Mouse (Mus musculus): ENCODE data around the gene Tspo. TPM values are rescaled to one million over a fixed set of nuclear protein-coding genes. Genes with fewer than 3 reads are reported as not detected.

Tspo gene
- polyA plus RNA-seq, 1 experiment from 2014 or later: 12.7 TPM

- Histone ChIP-seq H3K4me2 (ENCODE audit: low read length) (peak overlapping the region; percentile 90), H3K36me3 (ENCODE audit: control insufficient read depth, insufficient read depth, low read length) (no peaks in the 10 kb centered on the region), H3K27me3 (replicated peaks; ENCODE audit: control insufficient read depth, insufficient read depth, low read length) (peaks cover 22% of the 10 kb centered on the region), H3K4me3 (ENCODE audit: low read length) (peak overlapping the region; percentile 47), H3K9ac (ENCODE audit: low read depth, low read length) (peak overlapping the region; percentile 47), H3K4me1 (ENCODE audit: control insufficient read depth, insufficient read depth, low read depth, low read length) (peaks cover 16% of the 10 kb centered on the region), H3K27ac (ENCODE audit: low read depth, low read length) (no peak overlapping the region), H3K9me3 (ENCODE audit: control insufficient read depth, low read length) (no peaks in the 10 kb centered on the region)
- no peak for ATAC-seq
- WGBS: 2% methylated on average over 26 of the region's 26 CpGs
Observed at GRCm38 (mm10) chr15:83527092-83527437, 36.3 kb upstream of the Tspo start.

DNA sequence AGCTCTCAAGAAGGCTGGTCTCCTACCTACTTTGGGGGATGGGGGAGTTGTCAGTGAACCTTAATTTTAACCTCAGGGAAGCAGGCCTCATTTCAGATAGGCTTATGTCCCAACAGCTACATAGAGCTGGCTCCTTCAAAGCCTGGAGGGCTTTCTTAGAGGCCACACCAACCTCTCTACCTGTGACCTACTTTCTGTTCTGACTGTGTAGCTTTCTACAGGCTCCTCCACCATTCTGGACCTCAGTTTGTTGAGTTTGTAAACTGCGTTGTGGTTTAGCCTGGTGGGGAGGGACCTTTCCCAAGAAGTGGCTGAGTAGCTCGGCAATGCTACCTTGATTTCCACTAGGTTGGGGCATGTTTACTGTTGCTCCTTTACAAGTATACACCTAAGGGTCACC lies 35.6 kb upstream of the Tspo start:
- H3K27ac ChIP-seq (ENCODE audit: low read depth, low read length): no peak overlapping the region
- ATAC-seq: no peak
- H3K4me2 ChIP-seq (ENCODE audit: low read length): no peak overlapping the region; the same call in 1 of the 2 replicates
- H3K9ac ChIP-seq (ENCODE audit: low read depth, low read length): no peak overlapping the region
- WGBS: 86% methylated on average over 2 of the region's 2 CpGs
- no peaks in the 10 kb centered on the region for H3K9me3 ChIP-seq (ENCODE audit: control insufficient read depth, low read length)
- peaks cover 16% of the 10 kb centered on the region for H3K4me1 ChIP-seq (ENCODE audit: control insufficient read depth, insufficient read depth, low read depth, low read length)
- H3K36me3 ChIP-seq (ENCODE audit: control insufficient read depth, insufficient read depth, low read length): no peaks in the 10 kb centered on the region
- H3K27me3 ChIP-seq (replicated peaks; ENCODE audit: control insufficient read depth, insufficient read depth, low read length): peaks cover 22% of the 10 kb centered on the region
- no peak overlapping the region for H3K4me3 ChIP-seq (ENCODE audit: low read length)

DNA sequence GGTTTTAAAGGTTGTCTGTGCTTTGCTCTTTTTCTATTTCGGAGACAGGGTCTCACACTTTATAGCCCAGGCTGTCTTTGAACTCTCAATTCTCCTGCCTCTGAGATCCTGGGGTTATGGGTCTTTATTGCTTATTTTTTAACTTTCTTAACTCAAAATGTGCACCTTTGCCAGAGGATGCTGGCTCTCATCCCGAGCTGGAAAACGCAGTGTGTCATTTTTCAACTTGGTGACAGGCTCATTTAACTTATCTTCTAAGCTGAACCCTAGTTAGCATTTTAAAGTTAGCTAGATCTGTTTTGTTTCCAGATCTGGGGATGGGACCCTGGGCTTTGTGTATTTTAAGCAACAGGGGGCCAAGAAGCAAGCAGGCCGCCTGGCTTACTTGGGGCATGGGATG lies 34.5 kb upstream of the Tspo start:
- peaks cover 22% of the 10 kb centered on the region for H3K27me3 ChIP-seq (replicated peaks; ENCODE audit: control insufficient read depth, insufficient read depth, low read length)

GRCm38 (mm10) chr15:83529765-83530164 lies 33.6 kb upstream of the Tspo start:
- Histone ChIP-seq H3K9me3 (ENCODE audit: control insufficient read depth, low read length) (no peaks in the 10 kb centered on the region), H3K9ac (ENCODE audit: low read depth, low read length) (no peak overlapping the region), H3K4me2 (ENCODE audit: low read length) (no peak overlapping the region), H3K4me1 (ENCODE audit: control insufficient read depth, insufficient read depth, low read depth, low read length) (peaks cover 12% of the 10 kb centered on the region), H3K27me3 (replicated peaks; ENCODE audit: control insufficient read depth, insufficient read depth, low read length) (peaks cover 22% of the 10 kb centered on the region), H3K36me3 (ENCODE audit: control insufficient read depth, insufficient read depth, low read length) (no peaks in the 10 kb centered on the region), H3K27ac (ENCODE audit: low read depth, low read length) (no peak overlapping the region), H3K4me3 (ENCODE audit: low read length) (no peak overlapping the region)
- ATAC-seq: no peak
- WGBS: 90% methylated on average over 5 of the region's 5 CpGs

More for the DNA sequence above, 34.5 kb upstream of the Tspo start:
- peaks cover 12% of the 10 kb centered on the region for H3K4me1 ChIP-seq (ENCODE audit: control insufficient read depth, insufficient read depth, low read depth, low read length)
- no peak overlapping the region for H3K4me3 ChIP-seq (ENCODE audit: low read length)
- no peak overlapping the region for H3K9ac ChIP-seq (ENCODE audit: low read depth, low read length)
- H3K36me3 ChIP-seq (ENCODE audit: control insufficient read depth, insufficient read depth, low read length): no peaks in the 10 kb centered on the region
- H3K27ac ChIP-seq (ENCODE audit: low read depth, low read length): no peak overlapping the region
- ATAC-seq: no peak
- H3K9me3 ChIP-seq (ENCODE audit: control insufficient read depth, low read length): no peaks in the 10 kb centered on the region
- no peak overlapping the region for H3K4me2 ChIP-seq (ENCODE audit: low read length)
- 66% methylated on average over 4 of the region's 4 CpGs for WGBS

- H3K9me3 ChIP-seq (ENCODE audit: control insufficient read depth, low read length): no peaks in the 10 kb centered on the region
- H3K9ac ChIP-seq (ENCODE audit: low read depth, low read length): no peak overlapping the region
- H3K27ac ChIP-seq (ENCODE audit: low read depth, low read length): no peak overlapping the region
- peaks cover 20% of the 10 kb centered on the region for H3K27me3 ChIP-seq (replicated peaks; ENCODE audit: control insufficient read depth, insufficient read depth, low read length)
- WGBS: 84% methylated on average over 9 of the region's 9 CpGs
- H3K4me3 ChIP-seq (ENCODE audit: low read length): no peak overlapping the region
- no peak overlapping the region for H3K4me2 ChIP-seq (ENCODE audit: low read length)
- peaks cover 12% of the 10 kb centered on the region for H3K4me1 ChIP-seq (ENCODE audit: control insufficient read depth, insufficient read depth, low read depth, low read length)
- no peaks in the 10 kb centered on the region for H3K36me3 ChIP-seq (ENCODE audit: control insufficient read depth, insufficient read depth, low read length)
- ATAC-seq: no peak
Observed at GRCm38 (mm10) chr15:83530233-83530632, 33.2 kb upstream of the Tspo start.

GRCm38 (mm10) chr15:83530688-83531087 lies 32.7 kb upstream of the Tspo start:
- no peak overlapping the region for H3K9ac ChIP-seq (ENCODE audit: low read depth, low read length)
- WGBS: 85% methylated on average over 6 of the region's 6 CpGs
- H3K9me3 ChIP-seq (ENCODE audit: control insufficient read depth, low read length): no peaks in the 10 kb centered on the region

GRCm38 (mm10) chr15:83531961-83532469 lies 31.4 kb upstream of the Tspo start:
- Histone ChIP-seq H3K4me1 (ENCODE audit: control insufficient read depth, insufficient read depth, low read depth, low read length) (peaks cover 3% of the 10 kb centered on the region), H3K9ac (ENCODE audit: low read depth, low read length) (no peak overlapping the region), H3K4me2 (ENCODE audit: low read length) (no peak overlapping the region), H3K36me3 (ENCODE audit: control insufficient read depth, insufficient read depth, low read length) (no peaks in the 10 kb centered on the region), H3K4me3 (ENCODE audit: low read length) (no peak overlapping the region), H3K27me3 (replicated peaks; ENCODE audit: control insufficient read depth, insufficient read depth, low read length) (peaks cover 13% of the 10 kb centered on the region), H3K9me3 (ENCODE audit: control insufficient read depth, low read length) (no peaks in the 10 kb centered on the region), H3K27ac (ENCODE audit: low read depth, low read length) (no peak overlapping the region)
- no peak for ATAC-seq
- 94% methylated on average over 4 of the region's 5 CpGs for WGBS

More at GRCm38 (mm10) chr15:83530688-83531087, 32.7 kb upstream of the Tspo start:
- Histone ChIP-seq H3K27me3 (replicated peaks; ENCODE audit: control insufficient read depth, insufficient read depth, low read length) (peaks cover 15% of the 10 kb centered on the region), H3K27ac (ENCODE audit: low read depth, low read length) (no peak overlapping the region), H3K4me1 (ENCODE audit: control insufficient read depth, insufficient read depth, low read depth, low read length) (peaks cover 12% of the 10 kb centered on the region), H3K36me3 (ENCODE audit: control insufficient read depth, insufficient read depth, low read length) (no peaks in the 10 kb centered on the region), H3K4me2 (ENCODE audit: low read length) (no peak overlapping the region), H3K4me3 (ENCODE audit: low read length) (no peak overlapping the region)
- ATAC-seq: no peak

DNA sequence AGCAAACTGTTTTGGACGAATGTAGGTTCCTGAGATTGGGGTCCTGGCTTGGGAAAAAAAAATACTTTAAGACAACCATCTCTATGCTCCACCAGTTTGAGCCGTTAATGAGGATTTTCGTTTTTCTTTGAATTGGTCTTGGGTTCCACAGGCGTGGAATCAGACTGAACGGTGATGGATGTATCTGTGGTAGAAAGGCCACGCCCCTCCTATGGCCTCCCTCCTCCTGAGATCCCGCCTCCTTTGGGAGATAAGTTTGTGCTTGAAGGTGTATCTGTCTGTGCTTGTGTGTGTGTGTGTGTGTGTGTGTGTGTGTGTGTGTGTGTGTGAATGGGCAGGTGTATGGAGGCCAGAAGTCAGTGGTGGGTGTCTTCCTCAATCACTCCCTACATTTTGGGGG lies 30.8 kb upstream of the Tspo start:
- no peaks in the 10 kb centered on the region for H3K4me1 ChIP-seq (ENCODE audit: control insufficient read depth, insufficient read depth, low read depth, low read length)
- H3K27ac ChIP-seq (ENCODE audit: low read depth, low read length): no peak overlapping the region
- H3K27me3 ChIP-seq (replicated peaks; ENCODE audit: control insufficient read depth, insufficient read depth, low read length): peaks cover 8% of the 10 kb centered on the region
- ATAC-seq: no peak
- H3K9ac ChIP-seq (ENCODE audit: low read depth, low read length): no peak overlapping the region
- no peak overlapping the region for H3K4me2 ChIP-seq (ENCODE audit: low read length)
- no peaks in the 10 kb centered on the region for H3K36me3 ChIP-seq (ENCODE audit: control insufficient read depth, insufficient read depth, low read length)
- H3K9me3 ChIP-seq (ENCODE audit: control insufficient read depth, low read length): no peaks in the 10 kb centered on the region
- no peak overlapping the region for H3K4me3 ChIP-seq (ENCODE audit: low read length)
- WGBS: 84% methylated on average over 7 of the region's 7 CpGs

DNA sequence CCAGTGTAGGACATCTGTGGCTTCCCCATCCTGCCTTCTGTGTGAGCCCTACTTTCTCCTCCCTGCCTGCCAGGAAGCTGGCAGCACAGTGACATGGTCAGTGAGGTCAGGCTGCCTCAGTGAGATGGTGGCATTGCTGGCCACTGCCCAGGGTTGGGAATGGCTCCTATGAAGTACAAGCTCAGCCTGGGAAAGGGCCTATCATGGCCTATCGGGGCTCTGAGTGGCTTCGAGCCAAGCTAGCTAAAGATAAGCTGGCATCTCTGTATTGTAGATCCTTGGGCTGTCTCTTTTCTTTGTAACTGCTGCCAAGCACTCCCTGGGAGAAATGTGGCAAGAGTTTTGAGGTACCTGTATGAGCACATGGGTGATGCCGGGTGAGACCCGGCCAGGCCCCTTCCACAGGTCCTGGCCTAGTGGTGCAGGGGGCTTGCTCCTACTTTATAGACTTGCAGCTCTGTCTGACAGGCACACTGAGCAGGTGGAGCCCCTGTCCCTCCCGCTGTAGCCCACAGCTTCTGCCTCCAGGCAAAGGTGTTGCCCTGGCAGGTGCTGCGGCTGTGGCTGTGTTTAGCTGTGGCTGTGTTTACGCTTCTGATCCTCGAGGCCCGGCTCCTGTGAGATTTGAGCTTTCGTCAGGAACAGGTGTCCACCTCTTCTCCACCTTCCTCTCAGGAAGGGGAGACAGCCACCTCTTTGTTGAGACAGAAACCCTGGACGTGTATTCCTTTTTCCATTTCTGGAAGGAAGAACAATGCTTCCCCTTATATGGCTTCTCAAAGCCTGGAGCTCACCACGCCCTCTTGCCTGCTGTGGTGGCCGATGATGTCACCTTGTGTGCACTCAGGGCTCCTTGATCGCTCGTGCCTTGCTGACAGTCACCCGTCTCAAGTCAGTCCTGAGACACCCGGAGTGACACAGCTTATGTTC lies 28.2 kb upstream of the Tspo start:
- 82% methylated on average over 17 of the region's 17 CpGs for WGBS
- no peak for ATAC-seq
- Histone ChIP-seq H3K4me2 (ENCODE audit: low read length) (no peak overlapping the region), H3K36me3 (ENCODE audit: control insufficient read depth, insufficient read depth, low read length) (no peaks in the 10 kb centered on the region), H3K9ac (ENCODE audit: low read depth, low read length) (no peak overlapping the region), H3K27me3 (replicated peaks; ENCODE audit: control insufficient read depth, insufficient read depth, low read length) (no peaks in the 10 kb centered on the region), H3K4me3 (ENCODE audit: low read length) (no peak overlapping the region), H3K27ac (ENCODE audit: low read depth, low read length) (no peak overlapping the region), H3K4me1 (ENCODE audit: control insufficient read depth, insufficient read depth, low read depth, low read length) (no peaks in the 10 kb centered on the region), H3K9me3 (ENCODE audit: control insufficient read depth, low read length) (no peaks in the 10 kb centered on the region)
